Mouse (Mus musculus) retina, postnatal 1 day (tissue): ENCODE measurements around the gene Gm17509.
"Not testable (repeated sequence)": the region's sequence is repeated elsewhere in the genome, so short reads cannot be mapped to it uniquely, and the experiment has no call there.

Source experiments
- DNase-seq: peaks from one replicate; pipeline ENCODE4 v3.0.0-alpha.2; 2012

Gm17509 gene

GRCm38 (mm10) chr13:117204685-117205084, 16.2 kb downstream of the Gm17509 start:
- DNase-seq, result no peak

- DNase-seq, result peak; percentile 66
Measured at GRCm38 (mm10) chr13:117202755-117203471, 18.0 kb downstream of the Gm17509 start.

- DNase-seq, result peak; percentile 82
Measured at GRCm38 (mm10) chr13:117198402-117199083, 22.3 kb downstream of the Gm17509 start.

GRCm38 (mm10) chr13:117197666-117198065, 23.2 kb downstream of the Gm17509 start:
- no peak for DNase-seq

GRCm38 (mm10) chr13:117195569-117196495, 25.0 kb downstream of the Gm17509 start:
- no peak for DNase-seq

GRCm38 (mm10) chr13:117193422-117193983, 27.4 kb downstream of the Gm17509 start:
- DNase-seq, result no peak

GRCm38 (mm10) chr13:117192161-117192560, 28.7 kb downstream of the Gm17509 start:
- DNase-seq, result no peak

GRCm38 (mm10) chr13:117185329-117185728, 35.5 kb downstream of the Gm17509 start:
- DNase-seq, result no peak

GRCm38 (mm10) chr13:117183288-117183687, 37.6 kb downstream of the Gm17509 start:
- DNase-seq, result no peak

GRCm38 (mm10) chr13:117180912-117181311, 40.0 kb downstream of the Gm17509 start:
- not testable (repeated sequence) for DNase-seq
